In genomic region chr1:163575593-163575992, GRCm38 (mm10) we compare ENCODE assay signal across 14 mouse cellular contexts.
A peak's percentile ranks its signal among the peaks of the same experiment; 100 is the strongest.
DNase-seq lines count a peak whose midpoint lies in the region; TF ChIP-seq lines count a peak whose summit lies in the region.
"Had no signal": no experiment of that assay in that cellular context is flagged by ENCODE, and none has a peak within 500 bp of the region (broad histone marks: within the 10 kb centered on the region; RNA-seq: fewer than 3 reads in every experiment).

No protein-coding gene starts in this region.

- TF ChIP-seq CTCF in testis, adult 2 months (IDR thresholded peaks at IDR 0.05; ENCODE audit: control insufficient read depth, insufficient read depth, insufficient replicate concordance, low read depth, low read length): no peak

- H3K4me1 ChIP-seq in testis, adult 2 months (ENCODE audit: control insufficient read depth, insufficient read depth, low read length): peaks cover 5% of the 10 kb centered on the region

- DNase-seq in heart, postnatal 4 days: peak; percentile 30
- DNase-seq in heart, adult 11 months: no peak
- DNase-seq in testis, postnatal 14 days (ENCODE audit: low spot score): no peak
- DNase-seq in adrenal gland, postnatal 25 days: peak; percentile 65
- DNase-seq in thymus, adult 18-20 months: no peak
- no peak for DNase-seq in right cerebral cortex, adult 18-20 months
- DNase-seq: cerebellum, adult 18-20 months; gastrocnemius, postnatal 10 days had no signal

- no peaks in the 10 kb centered on the region for H3K27me3 ChIP-seq in testis, adult 2 months (ENCODE audit: control insufficient read depth, insufficient read depth, low read length)
- H3K27me3 ChIP-seq: kidney, embryonic 15.5 days had no signal

- H3K27ac ChIP-seq in testis, adult 2 months (ENCODE audit: control insufficient read depth, insufficient read depth, low read depth, low read length): no peak overlapping the region
- H3K27ac ChIP-seq: heart, embryonic 10.5 days; kidney, embryonic 15.5 days; stomach, postnatal 0 days had no signal

- H3K4me3 ChIP-seq in testis, adult 2 months (ENCODE audit: control insufficient read depth, low read depth, low read length): peak overlapping the region; percentile 15; the same call in 1 of the 2 replicates
- H3K4me3 ChIP-seq: erythroblast, embryonic 14.5 days; heart, embryonic 10.5 days; kidney, embryonic 15.5 days had no signal

- H3K36me3 ChIP-seq in testis, adult 2 months (ENCODE audit: control insufficient read depth, insufficient read depth, low read length): no peaks in the 10 kb centered on the region
- H3K36me3 ChIP-seq: G1E; heart, embryonic 10.5 days; kidney, embryonic 15.5 days had no signal

- TF ChIP-seq POLR2A in testis, adult 2 months (IDR thresholded peaks at IDR 0.05; ENCODE audit: control insufficient read depth, low read depth, low read length): no peak

Comparison
In these comparisons a context has a peak if more than half of its experiments do, and no peak if none do; other contexts are left out.
1. DNase-seq: peak in heart, postnatal 4 days (single experiment) and adrenal gland, postnatal 25 days (single experiment); none in heart, adult 11 months (single experiment), testis, postnatal 14 days (single experiment), thymus, adult 18-20 months (0 of 2) and right cerebral cortex, adult 18-20 months (single experiment).